Mouse (Mus musculus) layer of hippocampus, postnatal 25 days (tissue): Measurements from ENCODE around the gene Olfr346. TPM values are rescaled to one million over a fixed set of nuclear protein-coding genes. Genes with fewer than 3 reads are reported as not detected.

ENCODE experiments used
- DNase-seq, 2 experiments: peaks; one replicate each; pipeline ENCODE4 v3.0.0; 2022; ENCODE audit warnings: mixed read lengths in 2 of 2, low spot score in 1 of 2; ENCODE audit errors: extremely low spot score in 1 of 2
- total RNA-seq, 2 experiments: library from RNA; stranded (reverse); gene quantifications; 2 replicates each; pipeline ENCODE4 v1.2.3; 2021

The Olfr346 gene
- not detected for total RNA-seq

DNA sequence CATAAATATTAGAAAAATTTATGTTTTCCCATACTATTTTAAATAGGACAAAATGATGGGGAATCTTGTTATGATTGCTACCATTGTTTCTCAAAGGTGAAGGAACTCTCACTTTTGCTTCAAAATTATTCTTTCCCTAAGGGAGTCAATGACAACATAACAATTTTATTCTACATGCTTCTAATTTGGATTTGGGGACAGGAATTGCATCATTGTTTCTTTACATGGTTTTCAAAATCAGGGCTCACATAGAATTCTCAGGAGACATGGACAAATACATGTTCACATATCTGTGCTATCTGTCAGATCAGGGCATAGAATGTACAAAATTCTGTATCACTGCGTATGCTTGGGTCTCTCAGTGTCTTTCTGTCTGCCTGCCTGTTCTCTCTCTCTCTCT is at the start of gene Olfr346:
Gene Olfr346 (plus strand): TSS at position 301 of the 400 bp plus-strand sequence.
- no peak for DNase-seq

DNA sequence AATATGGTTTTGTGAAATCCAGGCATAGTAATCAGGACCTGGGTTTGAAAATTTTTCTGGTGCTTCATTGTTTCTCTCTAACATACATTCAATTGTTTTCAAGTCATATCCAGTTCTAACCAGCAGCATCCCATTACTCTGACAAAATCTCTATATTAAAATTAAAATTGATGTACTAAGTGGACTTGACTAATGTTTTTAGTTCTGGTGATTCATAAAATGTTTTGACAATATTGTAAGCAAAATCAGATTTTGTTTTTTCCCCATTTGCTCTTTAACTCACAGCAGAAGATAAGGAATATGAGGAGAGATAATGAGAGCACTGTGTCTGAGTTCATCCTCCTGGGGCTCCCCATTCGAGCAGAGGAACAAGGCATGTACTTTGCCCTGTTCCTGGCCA is 45.8 kb upstream of the Olfr346 start, which contains the start of gene Olfr345:
Gene Olfr345 (plus strand): TSS at position 301 of the 400 bp plus-strand sequence.
- no peak for DNase-seq

DNA sequence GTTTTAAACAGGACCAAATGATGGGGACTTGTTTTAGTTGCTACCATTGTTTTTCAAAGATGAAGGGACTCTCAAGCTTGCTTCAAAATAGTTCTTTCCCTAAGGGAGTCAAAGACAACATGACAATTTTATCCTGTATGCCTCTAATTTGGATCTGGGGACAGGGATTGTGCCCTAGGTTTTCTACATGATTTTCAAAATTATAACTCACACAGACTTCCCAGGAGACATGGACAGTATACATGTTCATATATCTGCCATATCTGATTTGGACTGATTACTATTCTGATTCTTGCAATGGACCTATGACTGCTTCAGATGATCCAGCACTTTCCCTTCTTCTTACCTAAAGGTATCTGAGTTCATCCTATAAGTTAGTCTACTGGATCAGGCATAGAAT is 46.0 kb downstream of the Olfr346 start, which contains the start of gene Olfr347:
Gene Olfr347 (plus strand): TSS at position 301 of the 400 bp plus-strand sequence.
- DNase-seq, result no peak

DNA sequence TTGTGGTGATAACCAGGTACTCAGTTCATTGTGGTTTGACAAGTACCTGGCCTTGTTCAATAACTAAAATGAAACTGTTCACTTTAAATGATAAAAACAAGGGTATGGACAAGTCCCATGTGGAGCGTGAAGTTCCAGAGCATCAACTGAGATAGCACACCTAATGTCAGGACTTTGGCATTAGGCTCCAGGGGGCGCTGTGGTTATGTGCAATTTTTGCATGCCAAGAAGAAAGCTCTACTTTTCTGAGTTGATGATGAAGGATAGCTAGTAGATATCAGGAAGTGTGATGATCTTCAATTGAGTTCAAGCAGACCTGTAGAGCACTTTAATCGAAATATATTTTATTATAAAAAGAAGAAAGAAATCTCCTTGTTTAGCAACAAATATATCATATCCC is 50.6 kb downstream of the Olfr346 start:
- no peak for DNase-seq

Other genes starting within 250 kb of the Olfr346 start
- not detected for gene Olfr340, start 233.2 kb upstream of the Olfr346 start, total RNA-seq
- not detected for gene Olfr341, start 203.3 kb upstream of the Olfr346 start, total RNA-seq
- gene Olfr342, start 160.8 kb upstream of the Olfr346 start, total RNA-seq, result not detected
- gene Olfr344, start 119.1 kb upstream of the Olfr346 start, total RNA-seq, result not detected
- gene Olfr345, start 45.7 kb upstream of the Olfr346 start, total RNA-seq, result not detected
- gene Olfr347, start 46.1 kb downstream of the Olfr346 start, total RNA-seq, result not detected
- not detected for gene Olfr348, start 98.5 kb downstream of the Olfr346 start, total RNA-seq
- gene Olfr50, start 104.8 kb downstream of the Olfr346 start, total RNA-seq, result not detected
- gene Olfr3, start 131.2 kb downstream of the Olfr346 start, total RNA-seq, result not detected
- gene Olfr350, start 160.5 kb downstream of the Olfr346 start, total RNA-seq, result not detected
- not detected for gene Olfr351, start 176.9 kb downstream of the Olfr346 start, total RNA-seq
- gene Olfr352, start 182.7 kb downstream of the Olfr346 start, total RNA-seq, result not detected
- not detected for gene Olfr353, start 207.1 kb downstream of the Olfr346 start, total RNA-seq
- gene Olfr354, start 219.9 kb downstream of the Olfr346 start, total RNA-seq, result not detected
- gene Olfr355, start 243.1 kb downstream of the Olfr346 start, total RNA-seq, result not detected